Mouse (Mus musculus) hindbrain, embryonic 16.5 days (tissue): ENCODE results near the gene Ybx3. TPM values are rescaled to one million over a fixed set of nuclear protein-coding genes. Genes with fewer than 3 reads are reported as not detected.

ENCODE experiments used
- ATAC-seq: fragments of 200-750 bp; cut with Nextera tagmentation; 2 replicates; pipeline ENCODE4 v1.8.0; 2017; ENCODE audit warnings: moderate TSS enrichment, moderate library complexity
- H3K27ac ChIP-seq: fragments of 300-500 bp; sonication (generic); 2 replicates; pipeline ENCODE4 v1.5.1; 2014; ENCODE audit warnings: low read depth, mild to moderate bottlenecking, control low read depth, low read length, moderate library complexity
- H3K27me3 ChIP-seq: fragments of 300-500 bp; sonication (generic); replicated peaks from 2 replicates; pipeline ENCODE4 v1.6.1; 2014; ENCODE audit warnings: low read length; ENCODE audit not compliant: control insufficient read depth, insufficient read depth
- H3K36me3 ChIP-seq: fragments of 300-500 bp; sonication (generic); 2 replicates; pipeline ENCODE4 v1.6.1; 2014; ENCODE audit warnings: mild to moderate bottlenecking, low read length, moderate library complexity, mixed read lengths; ENCODE audit not compliant: control insufficient read depth, insufficient read depth
- H3K4me1 ChIP-seq: fragments of 300-500 bp; sonication (generic); 2 replicates; pipeline ENCODE4 v1.6.1; 2014; ENCODE audit warnings: low read depth, low read length; ENCODE audit not compliant: control insufficient read depth, insufficient read depth
- H3K4me2 ChIP-seq: fragments of 300-500 bp; sonication (generic); 2 replicates; pipeline ENCODE4 v1.6.1; 2014; ENCODE audit warnings: mild to moderate bottlenecking, low read length, control low read depth, moderate library complexity
- H3K4me3 ChIP-seq: fragments of 300-500 bp; sonication (generic); 2 replicates; pipeline ENCODE4 v1.5.1; 2014; ENCODE audit warnings: mild to moderate bottlenecking, low read length, control low read depth, moderate library complexity
- H3K9ac ChIP-seq: fragments of 300-500 bp; sonication (generic); 2 replicates; pipeline ENCODE4 v1.6.1; 2014; ENCODE audit warnings: low read depth, mild to moderate bottlenecking, control low read depth, low read length, moderate library complexity
- H3K9me3 ChIP-seq: fragments of 300-500 bp; sonication (generic); 2 replicates; pipeline ENCODE4 v1.6.1; 2014; ENCODE audit warnings: mild to moderate bottlenecking, low read length, moderate library complexity; ENCODE audit not compliant: control insufficient read depth
- WGBS: fragments of 180-500 bp; shearing (Covaris S2); extraction: QIAGEN DNeasy Blood & Tissue Kit; methylation state at CpG from one replicate; pipeline ENCODE4 v1.1.7; 2014; 5-methylcytosine and 5-hydroxymethylcytosine counted together
- polyA plus RNA-seq: library from polyadenylated mRNA; unstranded; fragments of >200 nt; fragmentation: Nextera tagmentation; extraction: Ambion mirVana; gene quantifications from 2 replicates; pipeline ENCODE4 v1.2.1, GENCODE M21; 2015

The Ybx3 gene
- polyA plus RNA-seq, 1 experiment from 2014 or later, result 23.5 TPM

GRCm38 (mm10) chr6:131316155-131317101 is 71.8 kb downstream of the Ybx3 start:
- no peak for ATAC-seq
- WGBS, result 91% methylated on average over 7 of the region's 7 CpGs
- Histone ChIP-seq H3K9ac (no peak overlapping the region), H3K4me3 (no peak overlapping the region), H3K4me2 (no peak overlapping the region), H3K27me3 (no peaks in the 10 kb centered on the region), H3K9me3 (no peaks in the 10 kb centered on the region), H3K36me3 (no peaks in the 10 kb centered on the region), H3K4me1 (no peaks in the 10 kb centered on the region), H3K27ac (no peak overlapping the region)

Other genes with a start within 250 kb of the Ybx3 start
- gene Klra2, start 141.1 kb downstream of the Ybx3 start, polyA plus RNA-seq, result 0.09 TPM in 1 of 2 replicates, not detected in the other
- gene Magohb, start 95.2 kb downstream of the Ybx3 start, polyA plus RNA-seq, result 29.5 and 30.1 TPM in 2 replicates
- 5.6 and 7.4 TPM in 2 replicates for gene Styk1, start 34.9 kb downstream of the Ybx3 start, polyA plus RNA-seq
- not detected in 2 replicates for gene 5430401F13Rik, start 97.9 kb upstream of the Ybx3 start, polyA plus RNA-seq
- not detected in 2 replicates for gene Gm6619, start 97.9 kb upstream of the Ybx3 start, polyA plus RNA-seq
- not detected in 2 replicates for gene Tas2r130, start 242.4 kb upstream of the Ybx3 start, polyA plus RNA-seq